Mouse (Mus musculus): ENCODE results near the gene Tox2. TPM values are rescaled to one million over a fixed set of nuclear protein-coding genes. Genes with fewer than 3 reads are reported as not detected.

The Tox2 gene
- total RNA-seq, 1 experiment: 0.36 TPM

DNA sequence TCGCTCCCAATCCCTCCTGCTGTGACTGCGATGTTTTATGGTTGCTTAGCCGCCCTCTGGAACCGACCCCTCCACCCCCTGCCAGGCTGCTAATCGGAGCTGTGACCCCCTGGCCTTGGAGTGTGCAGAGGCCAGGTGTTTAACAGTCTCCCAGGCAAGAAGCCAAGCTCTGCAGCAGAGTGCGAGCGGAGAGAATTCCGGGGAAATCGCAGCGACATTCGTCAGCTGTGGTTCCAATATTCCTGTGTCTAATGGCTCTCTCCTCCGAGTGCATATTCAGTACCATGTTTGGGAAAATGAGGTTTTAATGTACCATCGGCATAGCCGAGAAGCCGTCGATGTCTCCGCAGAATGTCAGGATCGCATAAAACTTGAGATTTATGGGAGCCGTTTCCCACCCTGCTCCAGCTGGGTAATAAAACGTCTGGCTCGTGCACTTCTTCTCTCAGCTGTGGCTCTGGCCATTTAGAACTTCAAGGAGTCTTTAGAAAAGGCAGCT is 86.0 kb downstream of the Tox2 start:
- TF ChIP-seq ZNF384 (IDR thresholded peaks at IDR 0.05; ENCODE audit: low read depth, low read length) (no peak), HCFC1 (IDR thresholded peaks at IDR 0.05; ENCODE audit: borderline replicate concordance, insufficient read depth, low read length) (no peak), ZC3H11A (IDR thresholded peaks at IDR 0.05; ENCODE audit: borderline replicate concordance, low read depth, low read length) (no peak), CHD2 (IDR thresholded peaks at IDR 0.05; ENCODE audit: low read depth, low read length) (no peak), MAFK (IDR thresholded peaks at IDR 0.05; ENCODE audit: insufficient read depth, low read depth, low read length) (no peak)
- Histone ChIP-seq H3K4me3 (ENCODE audit: insufficient read depth in 1 of 2, low read depth in 1 of 2, low read length in 2 of 2, poor library complexity in 1 of 2, severe bottlenecking in 1 of 2) (no peak overlapping the region), H3K27ac (ENCODE audit: insufficient read depth, low read depth, low read length, poor library complexity, severe bottlenecking) (no peak overlapping the region)

DNA sequence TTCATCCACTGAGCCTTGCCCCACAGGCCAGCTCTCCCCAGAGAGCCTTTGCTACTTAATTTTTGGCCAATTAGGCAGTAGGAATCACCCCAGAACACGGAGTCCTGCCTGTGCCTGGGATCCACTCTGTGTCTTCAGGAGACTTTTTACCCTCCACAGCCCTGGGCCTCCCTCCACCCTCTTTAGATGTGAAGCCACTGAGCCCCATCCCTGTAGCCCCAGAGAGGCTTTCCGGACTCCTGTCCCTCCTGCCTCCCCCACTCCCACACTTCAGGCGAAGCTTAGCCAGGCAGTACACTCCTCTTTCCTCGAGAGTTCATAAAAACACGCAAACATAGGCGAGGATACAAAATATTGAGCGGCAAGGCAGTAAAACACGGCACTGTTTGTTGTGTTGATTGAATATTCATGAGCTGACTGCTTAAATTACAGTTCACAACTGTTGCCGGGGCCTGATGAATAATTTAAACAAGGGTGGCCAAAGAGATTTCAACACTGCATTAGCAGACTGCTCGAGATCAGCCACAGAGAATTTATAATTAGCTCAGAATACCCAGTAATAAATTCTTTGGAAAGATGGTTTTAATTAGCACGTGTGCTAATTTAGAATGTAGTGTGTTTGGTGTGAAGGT is 94.2 kb downstream of the Tox2 start:
- Histone ChIP-seq H3K9ac (ENCODE audit: insufficient read depth, low read depth, low read length, poor library complexity, severe bottlenecking) (no peak overlapping the region), H3K9me3 (ENCODE audit: control insufficient read depth, insufficient read depth, low read depth, low read length) (no peaks in the 10 kb centered on the region), H3K36me3 (ENCODE audit: control insufficient read depth, insufficient read depth, low read length, poor library complexity, severe bottlenecking) (no peaks in the 10 kb centered on the region), H3K27ac (ENCODE audit: insufficient read depth, low read depth, low read length, poor library complexity, severe bottlenecking) (no peak overlapping the region), H3K4me1 (ENCODE audit: control insufficient read depth in 2 of 2, insufficient read depth in 2 of 2, low read length in 2 of 2, poor library complexity in 1 of 2) (peaks cover 0 to 6% of the 10 kb centered on the region in 2 experiments; a peak in 2 of 4 replicates), H3K4me3 (ENCODE audit: insufficient read depth in 1 of 2, low read depth in 1 of 2, low read length in 2 of 2, poor library complexity in 1 of 2, severe bottlenecking in 1 of 2) (no peak overlapping the region)
- DNase-seq (ENCODE audit: low read depth, low spot score): no peak
- TF ChIP-seq ZNF384 (IDR thresholded peaks at IDR 0.05; ENCODE audit: low read depth, low read length) (no peak), CHD2 (IDR thresholded peaks at IDR 0.05; ENCODE audit: low read depth, low read length) (no peak), MAFK (IDR thresholded peaks at IDR 0.05; ENCODE audit: insufficient read depth, low read depth, low read length) (no peak), HCFC1 (IDR thresholded peaks at IDR 0.05; ENCODE audit: borderline replicate concordance, insufficient read depth, low read length) (no peak), ZC3H11A (IDR thresholded peaks at IDR 0.05; ENCODE audit: borderline replicate concordance, low read depth, low read length) (no peak)
- in situ Hi-C loops (cut with MboI; ENCODE audit: low sequenced_read_pairs in 2 of 2, unreplicated experiment in 2 of 2): no loop called here

More for the DNA sequence above, 86.0 kb downstream of the Tox2 start:
- H3K9ac ChIP-seq (ENCODE audit: insufficient read depth, low read depth, low read length, poor library complexity, severe bottlenecking): no peak overlapping the region
- peak; percentile 75 for DNase-seq (ENCODE audit: low read depth, low spot score)
- in situ Hi-C loops (cut with MboI; ENCODE audit: low sequenced_read_pairs in 2 of 2, unreplicated experiment in 2 of 2): no loop called here
- peaks cover 0 to 11% of the 10 kb centered on the region in 2 experiments; a peak in 3 of 4 replicates for H3K4me1 ChIP-seq (ENCODE audit: control insufficient read depth in 2 of 2, insufficient read depth in 2 of 2, low read length in 2 of 2, poor library complexity in 1 of 2)
- no peaks in the 10 kb centered on the region for H3K36me3 ChIP-seq (ENCODE audit: control insufficient read depth, insufficient read depth, low read length, poor library complexity, severe bottlenecking)
- H3K9me3 ChIP-seq (ENCODE audit: control insufficient read depth, insufficient read depth, low read depth, low read length): no peaks in the 10 kb centered on the region

DNA sequence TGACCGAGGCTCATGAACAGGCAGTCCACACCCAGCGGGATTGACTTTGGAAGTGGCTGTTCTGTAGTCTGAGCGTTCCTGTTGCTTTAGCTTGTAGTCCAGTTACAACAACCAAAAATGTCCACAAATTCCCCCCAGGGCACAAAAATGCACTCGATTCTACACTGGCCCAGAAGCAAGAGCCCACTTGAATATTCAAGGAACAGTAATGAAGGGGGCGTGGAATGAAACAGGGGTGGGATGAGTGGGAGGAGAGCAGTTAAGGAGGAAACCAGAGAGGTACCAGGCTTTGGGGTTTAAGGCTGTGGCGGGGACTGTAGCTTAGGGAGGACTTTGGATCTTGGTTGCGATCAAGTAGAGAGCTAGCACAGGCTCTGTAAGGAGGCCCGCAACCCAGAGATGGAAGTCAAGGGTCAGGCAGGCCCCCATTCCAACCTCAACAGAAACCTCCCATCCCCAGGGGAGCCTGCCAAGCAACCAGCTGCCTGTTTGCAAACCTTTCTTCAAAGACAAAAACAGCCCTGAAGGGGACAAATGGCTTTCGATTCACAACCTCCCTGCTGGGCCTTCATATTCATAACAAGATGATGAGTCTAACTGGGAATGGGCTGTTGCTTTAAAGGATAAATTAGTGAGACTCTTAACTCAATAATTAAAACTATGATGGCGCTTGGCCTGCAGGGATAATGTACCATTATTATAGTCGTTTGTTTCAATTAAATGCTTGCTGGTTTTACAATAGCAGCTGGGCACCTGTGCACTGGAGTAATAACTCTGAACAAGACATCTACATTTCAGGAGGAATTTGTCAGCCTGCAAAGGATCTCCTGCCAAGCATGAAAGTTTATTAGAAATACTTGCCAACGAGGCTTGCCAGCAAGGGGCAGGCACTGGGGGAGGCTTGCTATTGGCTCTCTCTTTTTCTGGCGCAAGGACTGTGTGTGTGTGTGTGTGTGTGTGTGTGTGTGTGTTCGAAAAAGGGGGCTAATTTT is 97.4 kb downstream of the Tox2 start:
- no peak overlapping the region for H3K9ac ChIP-seq (ENCODE audit: insufficient read depth, low read depth, low read length, poor library complexity, severe bottlenecking)
- TF ChIP-seq MAFK (IDR thresholded peaks at IDR 0.05; ENCODE audit: insufficient read depth, low read depth, low read length): no peak
- no peak for TF ChIP-seq ZC3H11A (IDR thresholded peaks at IDR 0.05; ENCODE audit: borderline replicate concordance, low read depth, low read length)
- TF ChIP-seq ZNF384 (IDR thresholded peaks at IDR 0.05; ENCODE audit: low read depth, low read length): no peak
- no peak for TF ChIP-seq HCFC1 (IDR thresholded peaks at IDR 0.05; ENCODE audit: borderline replicate concordance, insufficient read depth, low read length)
- TF ChIP-seq CHD2 (IDR thresholded peaks at IDR 0.05; ENCODE audit: low read depth, low read length): no peak
- no peak for DNase-seq (ENCODE audit: low read depth, low spot score)
- no peak overlapping the region for H3K4me3 ChIP-seq (ENCODE audit: insufficient read depth in 1 of 2, low read depth in 1 of 2, low read length in 2 of 2, poor library complexity in 1 of 2, severe bottlenecking in 1 of 2)
- no peaks in the 10 kb centered on the region for H3K9me3 ChIP-seq (ENCODE audit: control insufficient read depth, insufficient read depth, low read depth, low read length)
- no peaks in the 10 kb centered on the region for H3K36me3 ChIP-seq (ENCODE audit: control insufficient read depth, insufficient read depth, low read length, poor library complexity, severe bottlenecking)
- H3K27ac ChIP-seq (ENCODE audit: insufficient read depth, low read depth, low read length, poor library complexity, severe bottlenecking): no peak overlapping the region
- H3K4me1 ChIP-seq (ENCODE audit: control insufficient read depth in 2 of 2, insufficient read depth in 2 of 2, low read length in 2 of 2, poor library complexity in 1 of 2): peaks cover 0 to 6% of the 10 kb centered on the region in 2 experiments; a peak in 2 of 4 replicates
- in situ Hi-C loops (cut with MboI; ENCODE audit: low sequenced_read_pairs in 2 of 2, unreplicated experiment in 2 of 2): no loop called here

DNA sequence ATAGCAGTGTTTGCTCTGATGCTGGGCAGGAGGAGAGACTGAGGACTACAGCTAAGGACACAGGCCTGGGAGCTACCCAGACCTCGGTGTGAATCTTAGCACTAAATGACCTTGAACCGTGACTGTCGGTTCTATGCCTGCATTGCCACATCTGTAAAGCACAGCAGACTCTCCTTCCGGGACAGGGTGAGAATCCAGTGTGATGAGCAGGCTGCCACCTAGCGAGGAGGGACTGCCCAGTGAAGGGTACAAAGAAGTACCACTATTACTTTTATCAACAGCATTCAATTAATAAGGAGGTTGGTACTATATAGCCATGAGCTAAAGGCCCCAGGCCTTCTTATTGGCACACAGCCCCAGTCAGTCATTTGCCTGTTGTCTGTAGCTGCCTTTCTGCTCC is 98.7 kb downstream of the Tox2 start:
- TF ChIP-seq ZC3H11A (IDR thresholded peaks at IDR 0.05; ENCODE audit: borderline replicate concordance, low read depth, low read length): no peak
- TF ChIP-seq HCFC1 (IDR thresholded peaks at IDR 0.05; ENCODE audit: borderline replicate concordance, insufficient read depth, low read length): no peak
- no peak for TF ChIP-seq ZNF384 (IDR thresholded peaks at IDR 0.05; ENCODE audit: low read depth, low read length)
- TF ChIP-seq MAFK (IDR thresholded peaks at IDR 0.05; ENCODE audit: insufficient read depth, low read depth, low read length): no peak
- no peak for TF ChIP-seq CHD2 (IDR thresholded peaks at IDR 0.05; ENCODE audit: low read depth, low read length)
- no peak overlapping the region for H3K4me3 ChIP-seq (ENCODE audit: insufficient read depth in 1 of 2, low read depth in 1 of 2, low read length in 2 of 2, poor library complexity in 1 of 2, severe bottlenecking in 1 of 2)
- H3K9me3 ChIP-seq (ENCODE audit: control insufficient read depth, insufficient read depth, low read depth, low read length): no peaks in the 10 kb centered on the region
- no peak overlapping the region for H3K27ac ChIP-seq (ENCODE audit: insufficient read depth, low read depth, low read length, poor library complexity, severe bottlenecking)
- no peaks in the 10 kb centered on the region for H3K36me3 ChIP-seq (ENCODE audit: control insufficient read depth, insufficient read depth, low read length, poor library complexity, severe bottlenecking)
- DNase-seq (ENCODE audit: low read depth, low spot score): no peak
- in situ Hi-C loops (cut with MboI; ENCODE audit: low sequenced_read_pairs in 2 of 2, unreplicated experiment in 2 of 2): no loop called here
- H3K9ac ChIP-seq (ENCODE audit: insufficient read depth, low read depth, low read length, poor library complexity, severe bottlenecking): no peak overlapping the region
- H3K4me1 ChIP-seq (ENCODE audit: control insufficient read depth in 2 of 2, insufficient read depth in 2 of 2, low read length in 2 of 2, poor library complexity in 1 of 2): peaks cover 0 to 6% of the 10 kb centered on the region in 2 experiments; a peak in 2 of 4 replicates

Data from ES-E14 (cell line).